Mouse (Mus musculus): ENCODE results near the gene Itgb2l. TPM values are rescaled to one million over a fixed set of nuclear protein-coding genes. Genes with fewer than 3 reads are reported as not detected.

Gene Itgb2l
- polyA plus RNA-seq, 1 experiment from 2014 or later, result 1.4 TPM

GRCm38 (mm10) chr16:96402294-96402693 lies 41.1 kb downstream of the Itgb2l start:
- H3K4me2 ChIP-seq (ENCODE audit: low read depth, low read length), result no peak overlapping the region
- no peak overlapping the region for H3K9ac ChIP-seq (ENCODE audit: low read length)
- H3K4me1 ChIP-seq (ENCODE audit: control insufficient read depth, insufficient read depth, low read length), result no peaks in the 10 kb centered on the region
- no peak overlapping the region for H3K4me3 ChIP-seq (replicated peaks; ENCODE audit: low read length)
- WGBS, result 58% methylated on average over 6 of the region's 6 CpGs
- H3K27me3 ChIP-seq (ENCODE audit: control insufficient read depth, insufficient read depth, low read length), result no peaks in the 10 kb centered on the region; the same call in 1 of the 2 replicates
- H3K27ac ChIP-seq (ENCODE audit: low read length), result no peak overlapping the region
- H3K36me3 ChIP-seq (ENCODE audit: control insufficient read depth, insufficient read depth, low read length), result no peaks in the 10 kb centered on the region
- ATAC-seq (ENCODE audit: insufficient read depth, low FRiP score), result no peak
- H3K9me3 ChIP-seq (replicated peaks; ENCODE audit: control insufficient read depth, low read length), result no peaks in the 10 kb centered on the region

- H3K4me1 ChIP-seq (ENCODE audit: control insufficient read depth, insufficient read depth, low read length), result no peaks in the 10 kb centered on the region
- H3K36me3 ChIP-seq (ENCODE audit: control insufficient read depth, insufficient read depth, low read length), result no peaks in the 10 kb centered on the region
- no peak overlapping the region for H3K4me3 ChIP-seq (replicated peaks; ENCODE audit: low read length)
- 74% methylated on average over 4 of the region's 4 CpGs for WGBS
- no peaks in the 10 kb centered on the region for H3K27me3 ChIP-seq (ENCODE audit: control insufficient read depth, insufficient read depth, low read length)
- no peak overlapping the region for H3K9ac ChIP-seq (ENCODE audit: low read length)
- H3K27ac ChIP-seq (ENCODE audit: low read length), result no peak overlapping the region
- H3K9me3 ChIP-seq (replicated peaks; ENCODE audit: control insufficient read depth, low read length), result no peaks in the 10 kb centered on the region
- H3K4me2 ChIP-seq (ENCODE audit: low read depth, low read length), result no peak overlapping the region
- no peak for ATAC-seq (ENCODE audit: insufficient read depth, low FRiP score)
These were observed 43.4 kb downstream of the Itgb2l start for GRCm38 (mm10) chr16:96400046-96400445.

GRCm38 (mm10) chr16:96398806-96399205 lies 44.6 kb downstream of the Itgb2l start:
- no peaks in the 10 kb centered on the region for H3K36me3 ChIP-seq (ENCODE audit: control insufficient read depth, insufficient read depth, low read length)
- H3K9ac ChIP-seq (ENCODE audit: low read length), result no peak overlapping the region
- 62% methylated on average over 3 of the region's 3 CpGs for WGBS
- no peak overlapping the region for H3K27ac ChIP-seq (ENCODE audit: low read length)
- no peak overlapping the region for H3K4me2 ChIP-seq (ENCODE audit: low read depth, low read length)
- no peaks in the 10 kb centered on the region for H3K9me3 ChIP-seq (replicated peaks; ENCODE audit: control insufficient read depth, low read length)
- no peak overlapping the region for H3K4me3 ChIP-seq (replicated peaks; ENCODE audit: low read length)
- H3K27me3 ChIP-seq (ENCODE audit: control insufficient read depth, insufficient read depth, low read length), result no peaks in the 10 kb centered on the region
- ATAC-seq (ENCODE audit: insufficient read depth, low FRiP score), result no peak
- no peaks in the 10 kb centered on the region for H3K4me1 ChIP-seq (ENCODE audit: control insufficient read depth, insufficient read depth, low read length)

- Histone ChIP-seq H3K4me3 (replicated peaks; ENCODE audit: low read length) (no peak overlapping the region), H3K27ac (ENCODE audit: low read length) (no peak overlapping the region), H3K27me3 (ENCODE audit: control insufficient read depth, insufficient read depth, low read length) (no peaks in the 10 kb centered on the region), H3K4me1 (ENCODE audit: control insufficient read depth, insufficient read depth, low read length) (no peaks in the 10 kb centered on the region), H3K36me3 (ENCODE audit: control insufficient read depth, insufficient read depth, low read length) (no peaks in the 10 kb centered on the region), H3K9ac (ENCODE audit: low read length) (no peak overlapping the region), H3K9me3 (replicated peaks; ENCODE audit: control insufficient read depth, low read length) (no peaks in the 10 kb centered on the region), H3K4me2 (ENCODE audit: low read depth, low read length) (no peak overlapping the region)
- ATAC-seq (ENCODE audit: insufficient read depth, low FRiP score), result no peak
- 74% methylated on average over 9 of the region's 9 CpGs for WGBS
These were observed 47.3 kb downstream of the Itgb2l start for GRCm38 (mm10) chr16:96396013-96396650.

GRCm38 (mm10) chr16:96395516-96395915 lies 47.9 kb downstream of the Itgb2l start:
- no peaks in the 10 kb centered on the region for H3K4me1 ChIP-seq (ENCODE audit: control insufficient read depth, insufficient read depth, low read length)
- no peak overlapping the region for H3K9ac ChIP-seq (ENCODE audit: low read length)
- no peaks in the 10 kb centered on the region for H3K9me3 ChIP-seq (replicated peaks; ENCODE audit: control insufficient read depth, low read length)
- no peak for ATAC-seq (ENCODE audit: insufficient read depth, low FRiP score)
- no peaks in the 10 kb centered on the region for H3K36me3 ChIP-seq (ENCODE audit: control insufficient read depth, insufficient read depth, low read length)
- no peak overlapping the region for H3K4me3 ChIP-seq (replicated peaks; ENCODE audit: low read length)
- H3K27ac ChIP-seq (ENCODE audit: low read length), result no peak overlapping the region
- WGBS, result 71% methylated on average over 4 of the region's 4 CpGs
- H3K4me2 ChIP-seq (ENCODE audit: low read depth, low read length), result no peak overlapping the region
- no peaks in the 10 kb centered on the region for H3K27me3 ChIP-seq (ENCODE audit: control insufficient read depth, insufficient read depth, low read length)

DNA sequence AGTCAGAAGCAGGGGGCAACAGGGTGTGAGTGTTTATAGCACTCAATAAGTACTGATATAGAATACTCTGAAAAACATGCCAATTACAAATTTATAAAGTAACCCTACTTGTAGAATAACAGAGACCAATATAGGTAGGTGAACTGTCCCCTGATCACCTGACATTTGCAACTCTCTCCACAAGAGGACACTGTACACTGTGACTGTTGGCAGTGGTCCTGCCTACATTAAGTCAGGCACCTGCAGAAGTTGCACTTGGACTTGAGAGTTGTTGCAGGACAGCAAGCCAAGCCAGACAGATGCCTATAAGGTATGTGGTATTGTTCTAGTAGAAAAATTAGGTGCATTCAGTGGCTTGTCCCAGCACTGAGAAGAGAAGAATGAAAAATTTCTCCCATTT lies 52.3 kb downstream of the Itgb2l start:
- no peaks in the 10 kb centered on the region for H3K9me3 ChIP-seq (replicated peaks; ENCODE audit: control insufficient read depth, low read length)
- no peaks in the 10 kb centered on the region for H3K27me3 ChIP-seq (ENCODE audit: control insufficient read depth, insufficient read depth, low read length)
- H3K4me2 ChIP-seq (ENCODE audit: low read depth, low read length), result no peak overlapping the region
- no peak overlapping the region for H3K9ac ChIP-seq (ENCODE audit: low read length)
- H3K4me1 ChIP-seq (ENCODE audit: control insufficient read depth, insufficient read depth, low read length), result no peaks in the 10 kb centered on the region
- H3K36me3 ChIP-seq (ENCODE audit: control insufficient read depth, insufficient read depth, low read length), result no peaks in the 10 kb centered on the region
- no peak overlapping the region for H3K4me3 ChIP-seq (replicated peaks; ENCODE audit: low read length)
- no peak overlapping the region for H3K27ac ChIP-seq (ENCODE audit: low read length)
- ATAC-seq (ENCODE audit: insufficient read depth, low FRiP score), result no peak

DNA sequence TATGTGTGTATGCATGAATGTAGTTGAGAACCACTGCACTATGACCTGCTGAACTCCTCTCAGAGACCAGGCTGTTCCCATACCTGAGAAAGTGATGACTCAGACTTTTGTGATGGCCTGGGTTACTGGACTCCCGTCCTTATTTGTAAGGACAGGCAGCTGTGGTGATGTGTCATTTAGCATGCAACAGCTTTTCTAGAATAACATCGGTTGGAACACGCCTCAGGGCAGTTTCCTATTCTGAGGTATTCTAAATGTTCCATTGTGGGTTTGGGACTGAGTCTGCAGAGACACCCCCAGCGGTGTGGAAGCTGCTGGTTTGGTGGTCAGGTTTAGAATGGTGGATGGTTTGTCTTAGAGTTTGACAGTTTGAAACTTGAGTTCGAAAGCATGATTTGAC lies 54.9 kb downstream of the Itgb2l start:
- no peak for ATAC-seq (ENCODE audit: insufficient read depth, low FRiP score)

DNA sequence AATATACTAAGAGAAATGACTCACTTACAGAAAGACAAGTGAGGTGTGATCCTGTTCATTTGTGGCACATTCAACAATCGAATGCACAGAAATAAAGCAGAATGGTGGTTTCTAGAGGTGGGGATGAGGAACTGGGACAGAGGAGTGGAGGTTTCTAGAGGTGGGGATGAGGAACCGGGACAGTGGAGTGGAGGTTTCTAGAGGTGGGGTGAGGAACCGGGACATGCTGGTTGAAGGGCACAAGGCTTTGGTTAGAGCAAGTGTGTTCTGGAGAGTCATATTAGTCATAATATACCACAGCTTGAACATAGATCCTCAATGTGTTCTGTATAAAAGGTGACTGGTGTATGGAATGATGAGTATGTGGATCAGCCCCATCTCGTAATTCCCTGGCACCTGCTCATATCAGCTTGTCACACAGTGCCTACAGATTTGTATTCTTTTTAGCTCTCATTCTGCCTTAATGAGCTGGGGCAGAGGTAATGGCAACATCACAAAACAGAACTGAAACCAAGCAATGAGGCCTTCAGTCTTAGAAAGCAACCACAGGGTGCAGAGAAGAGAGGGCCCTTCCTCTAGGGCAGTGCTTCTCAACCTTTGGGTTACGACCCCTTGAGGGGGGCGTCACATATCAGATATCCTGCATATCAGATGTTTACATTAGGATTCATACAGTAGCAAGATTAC lies 55.6 kb downstream of the Itgb2l start:
- no peaks in the 10 kb centered on the region for H3K27me3 ChIP-seq (ENCODE audit: control insufficient read depth, insufficient read depth, low read length)
- no peaks in the 10 kb centered on the region for H3K36me3 ChIP-seq (ENCODE audit: control insufficient read depth, insufficient read depth, low read length)
- WGBS, result 82% methylated on average over 6 of the region's 6 CpGs
- no peak overlapping the region for H3K4me3 ChIP-seq (replicated peaks; ENCODE audit: low read length)
- no peak overlapping the region for H3K4me2 ChIP-seq (ENCODE audit: low read depth, low read length)
- no peaks in the 10 kb centered on the region for H3K9me3 ChIP-seq (replicated peaks; ENCODE audit: control insufficient read depth, low read length)
- H3K27ac ChIP-seq (ENCODE audit: low read length), result no peak overlapping the region
- H3K4me1 ChIP-seq (ENCODE audit: control insufficient read depth, insufficient read depth, low read length), result no peaks in the 10 kb centered on the region
- no peak for ATAC-seq (ENCODE audit: insufficient read depth, low FRiP score)
- H3K9ac ChIP-seq (ENCODE audit: low read length), result no peak overlapping the region

More for the DNA sequence above, 54.9 kb downstream of the Itgb2l start:
- no peak overlapping the region for H3K4me3 ChIP-seq (replicated peaks; ENCODE audit: low read length)
- H3K9me3 ChIP-seq (replicated peaks; ENCODE audit: control insufficient read depth, low read length), result no peaks in the 10 kb centered on the region
- H3K27ac ChIP-seq (ENCODE audit: low read length), result no peak overlapping the region
- no peak overlapping the region for H3K9ac ChIP-seq (ENCODE audit: low read length)
- no peak overlapping the region for H3K4me2 ChIP-seq (ENCODE audit: low read depth, low read length)
- H3K36me3 ChIP-seq (ENCODE audit: control insufficient read depth, insufficient read depth, low read length), result no peaks in the 10 kb centered on the region
- H3K27me3 ChIP-seq (ENCODE audit: control insufficient read depth, insufficient read depth, low read length), result no peaks in the 10 kb centered on the region
- H3K4me1 ChIP-seq (ENCODE audit: control insufficient read depth, insufficient read depth, low read length), result no peaks in the 10 kb centered on the region
- WGBS, result 58% methylated on average over 5 of the region's 5 CpGs

DNA sequence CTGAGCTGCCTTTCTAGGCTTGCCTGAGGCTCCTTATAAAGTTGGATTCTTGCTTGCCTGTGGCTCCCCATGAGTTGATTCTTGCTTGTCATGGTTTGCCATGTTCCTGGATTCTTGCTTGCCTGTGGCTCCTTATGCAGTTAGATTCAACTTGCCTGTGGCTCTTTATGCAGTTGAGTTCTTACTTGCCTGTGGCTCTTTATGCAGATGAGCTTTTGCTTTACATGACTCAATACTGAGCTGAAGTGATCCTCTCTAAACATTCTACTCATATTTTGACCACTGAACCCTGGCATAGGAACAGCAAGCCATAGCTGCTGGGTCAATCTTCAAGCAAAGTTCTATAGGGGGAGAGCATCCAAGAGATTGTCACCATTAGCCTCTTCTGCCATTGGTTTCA lies 58.7 kb downstream of the Itgb2l start:
- H3K4me1 ChIP-seq (ENCODE audit: control insufficient read depth, insufficient read depth, low read length), result no peaks in the 10 kb centered on the region
- H3K27ac ChIP-seq (ENCODE audit: low read length), result no peak overlapping the region
- no peak for ATAC-seq (ENCODE audit: insufficient read depth, low FRiP score)
- no peak overlapping the region for H3K4me3 ChIP-seq (replicated peaks; ENCODE audit: low read length)
- no peaks in the 10 kb centered on the region for H3K27me3 ChIP-seq (ENCODE audit: control insufficient read depth, insufficient read depth, low read length)
- H3K9me3 ChIP-seq (replicated peaks; ENCODE audit: control insufficient read depth, low read length), result no peaks in the 10 kb centered on the region
- no peak overlapping the region for H3K9ac ChIP-seq (ENCODE audit: low read length)
- no peak overlapping the region for H3K4me2 ChIP-seq (ENCODE audit: low read depth, low read length)
- no peaks in the 10 kb centered on the region for H3K36me3 ChIP-seq (ENCODE audit: control insufficient read depth, insufficient read depth, low read length)
